Mouse (Mus musculus): ENCODE results near the gene Fuom. TPM values are rescaled to one million over a fixed set of nuclear protein-coding genes. Genes with fewer than 3 reads are reported as not detected.
A peak's percentile ranks its signal among the peaks of the same experiment; 100 is the strongest.

Fuom gene
- polyA plus RNA-seq, 1 experiment, result 27.3 TPM

DNA sequence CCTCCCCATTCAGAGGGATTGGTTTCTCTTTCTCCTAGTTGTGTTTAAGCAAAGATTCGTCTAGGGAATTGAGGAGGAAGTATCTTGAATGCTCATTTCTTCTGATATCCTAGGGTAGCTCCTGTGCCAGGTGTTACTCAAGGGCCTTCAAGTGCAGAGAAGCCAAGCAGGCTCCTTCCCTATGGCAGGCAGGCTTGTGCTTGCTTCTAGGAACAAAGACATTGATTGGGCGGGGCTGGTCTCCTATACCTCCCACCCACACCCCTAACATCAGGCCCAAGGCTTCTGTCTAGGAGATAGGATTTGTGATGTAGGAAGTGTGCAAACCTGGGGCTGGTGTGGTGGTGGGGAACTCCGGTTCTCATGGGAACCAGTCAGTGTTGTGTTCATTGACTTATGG lies 24.7 kb upstream of the Fuom start:
- DNase-seq, result no peak
- peaks cover 4% of the 10 kb centered on the region for H3K4me1 ChIP-seq (ENCODE audit: control insufficient read depth, insufficient read depth, low read length)
- 68% methylated on average over 3 of the region's 3 CpGs for whole genome bisulfite sequencing
- no peak for TF ChIP-seq CTCF (IDR thresholded peaks at IDR 0.05; ENCODE audit: insufficient read depth, low read length)
- no peak for TF ChIP-seq POLR2A (IDR thresholded peaks at IDR 0.05; ENCODE audit: borderline replicate concordance, extremely low read depth, low read depth, low read length)
- H3K4me3 ChIP-seq (replicated peaks; ENCODE audit: extremely low read depth, low read depth, low read length), result no peak overlapping the region

DNA sequence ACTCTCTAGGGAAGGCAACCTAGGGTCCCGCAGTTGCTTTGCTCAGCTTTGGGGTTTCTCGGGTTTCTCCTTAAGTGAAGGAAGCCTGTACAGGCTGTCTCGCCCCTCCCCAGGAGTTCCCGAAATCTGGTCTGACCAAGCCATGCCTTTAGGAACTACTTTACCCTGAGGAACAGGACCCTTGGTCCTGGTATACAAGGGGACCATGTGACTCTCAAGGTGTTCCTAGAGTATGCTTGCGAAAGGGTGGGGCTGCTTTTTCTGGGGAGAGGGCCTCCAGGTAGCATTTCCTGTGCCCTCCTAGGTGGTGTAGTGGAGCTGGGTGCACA lies 23.7 kb upstream of the Fuom start:
- peak overlapping the region; percentile 70 for H3K4me3 ChIP-seq (replicated peaks; ENCODE audit: extremely low read depth, low read depth, low read length)
- DNase-seq, result no peak
- no peak for TF ChIP-seq POLR2A (IDR thresholded peaks at IDR 0.05; ENCODE audit: borderline replicate concordance, extremely low read depth, low read depth, low read length)
- no peak for TF ChIP-seq CTCF (IDR thresholded peaks at IDR 0.05; ENCODE audit: insufficient read depth, low read length)
- 8% methylated on average over 5 of the region's 5 CpGs for WGBS
- peaks cover 4% of the 10 kb centered on the region for H3K4me1 ChIP-seq (ENCODE audit: control insufficient read depth, insufficient read depth, low read length)

DNA sequence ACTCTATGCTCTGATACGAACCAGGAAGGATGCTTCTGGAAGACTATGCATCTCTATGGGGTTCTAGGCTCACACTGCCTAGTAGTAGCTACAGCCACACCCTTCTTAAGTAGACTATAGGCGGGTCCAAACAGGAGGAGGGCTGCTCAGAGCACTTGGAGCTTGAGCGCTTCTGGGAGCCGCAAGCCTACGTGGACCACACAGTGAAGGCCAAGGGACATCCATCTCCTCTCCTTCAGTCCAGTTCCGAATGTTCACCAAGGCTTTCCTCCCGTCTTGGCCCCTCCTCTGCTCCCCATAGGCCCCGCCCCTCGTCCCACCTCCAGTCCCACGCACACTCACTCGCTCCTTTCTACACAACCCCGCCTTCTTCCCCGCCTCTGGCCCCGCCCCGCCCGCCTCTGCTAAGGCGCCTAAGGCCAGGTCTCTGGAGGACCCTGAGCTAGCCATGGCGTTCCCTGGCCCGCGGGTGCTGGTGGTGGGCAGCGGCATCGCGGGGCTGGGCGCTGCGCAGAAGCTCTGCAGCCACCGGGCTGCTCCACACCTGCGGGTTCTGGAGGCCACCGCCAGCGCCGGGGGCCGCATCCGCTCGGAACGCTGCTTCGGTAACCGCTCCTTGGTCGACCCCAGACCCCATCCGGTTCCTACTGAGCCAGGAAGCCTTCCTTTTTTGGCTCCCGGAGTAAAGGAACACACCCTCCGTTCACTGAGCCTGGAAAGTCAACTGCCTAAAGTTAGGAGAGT lies 23.2 kb upstream of the Fuom start:
- TF ChIP-seq CTCF (IDR thresholded peaks at IDR 0.05; ENCODE audit: insufficient read depth, low read length), result no peak
- peak; percentile 36; the same call in 1 of the 2 replicates for TF ChIP-seq POLR2A (IDR thresholded peaks at IDR 0.05; ENCODE audit: borderline replicate concordance, extremely low read depth, low read depth, low read length)
- under 1% methylated on average over 40 of the region's 40 CpGs for WGBS
- peak overlapping the region; percentile 70 for H3K4me3 ChIP-seq (replicated peaks; ENCODE audit: extremely low read depth, low read depth, low read length)
- DNase-seq, result peak; percentile 91
- peaks cover 4% of the 10 kb centered on the region for H3K4me1 ChIP-seq (ENCODE audit: control insufficient read depth, insufficient read depth, low read length)

DNA sequence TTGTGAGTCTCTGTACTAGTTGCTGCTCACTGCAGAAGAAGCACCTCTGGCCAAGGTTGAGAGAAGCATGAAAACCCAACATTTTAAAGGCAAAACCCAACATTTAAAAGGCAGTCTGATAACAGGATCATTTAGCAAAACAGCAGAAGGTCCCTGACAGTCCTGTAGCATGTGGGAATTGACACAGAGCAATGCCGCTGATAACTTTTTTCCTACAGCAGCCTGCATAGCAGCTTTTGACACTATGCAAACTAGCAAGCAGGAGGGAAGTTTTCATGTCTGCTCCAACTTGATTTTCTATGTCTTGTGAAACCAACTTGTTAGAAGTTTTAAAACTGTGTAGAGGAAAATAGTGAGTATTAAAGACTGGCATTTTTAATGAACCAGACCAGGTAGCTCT lies 22.1 kb upstream of the Fuom start:
- no peak for TF ChIP-seq POLR2A (IDR thresholded peaks at IDR 0.05; ENCODE audit: borderline replicate concordance, extremely low read depth, low read depth, low read length)
- TF ChIP-seq CTCF (IDR thresholded peaks at IDR 0.05; ENCODE audit: insufficient read depth, low read length), result no peak
- 82% methylated on average over 1 of the region's 1 CpGs for WGBS
- Histone ChIP-seq H3K4me1 (ENCODE audit: control insufficient read depth, insufficient read depth, low read length) (peaks cover 4% of the 10 kb centered on the region), H3K4me3 (replicated peaks; ENCODE audit: extremely low read depth, low read depth, low read length) (no peak overlapping the region)
- no peak for DNase-seq

DNA sequence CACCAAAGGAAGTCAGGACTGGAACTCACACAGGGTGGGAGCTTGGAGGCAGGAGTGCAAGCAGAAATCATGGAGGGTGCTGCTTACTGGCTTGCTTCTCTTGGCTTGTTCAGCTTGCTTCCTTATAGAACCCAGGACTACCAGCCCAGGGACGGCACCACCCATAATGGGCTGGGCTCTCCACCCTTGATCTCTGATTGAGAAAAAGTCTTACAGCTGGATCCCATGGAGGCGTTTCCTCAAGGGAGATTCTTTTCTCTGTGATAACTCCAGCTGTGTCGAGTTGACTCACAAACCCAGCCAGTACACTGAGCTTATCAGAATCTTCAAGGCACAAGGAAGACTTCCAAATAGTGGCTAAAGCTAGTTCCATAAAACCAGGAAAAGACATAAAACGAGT lies 20.5 kb upstream of the Fuom start:
- no peak for DNase-seq
- TF ChIP-seq CTCF (IDR thresholded peaks at IDR 0.05; ENCODE audit: insufficient read depth, low read length) (no peak), POLR2A (IDR thresholded peaks at IDR 0.05; ENCODE audit: borderline replicate concordance, extremely low read depth, low read depth, low read length) (no peak)
- H3K4me1 ChIP-seq (ENCODE audit: control insufficient read depth, insufficient read depth, low read length), result peaks cover 4% of the 10 kb centered on the region
- WGBS, result 29% methylated on average over 4 of the region's 4 CpGs
- H3K4me3 ChIP-seq (replicated peaks; ENCODE audit: extremely low read depth, low read depth, low read length), result no peak overlapping the region

DNA sequence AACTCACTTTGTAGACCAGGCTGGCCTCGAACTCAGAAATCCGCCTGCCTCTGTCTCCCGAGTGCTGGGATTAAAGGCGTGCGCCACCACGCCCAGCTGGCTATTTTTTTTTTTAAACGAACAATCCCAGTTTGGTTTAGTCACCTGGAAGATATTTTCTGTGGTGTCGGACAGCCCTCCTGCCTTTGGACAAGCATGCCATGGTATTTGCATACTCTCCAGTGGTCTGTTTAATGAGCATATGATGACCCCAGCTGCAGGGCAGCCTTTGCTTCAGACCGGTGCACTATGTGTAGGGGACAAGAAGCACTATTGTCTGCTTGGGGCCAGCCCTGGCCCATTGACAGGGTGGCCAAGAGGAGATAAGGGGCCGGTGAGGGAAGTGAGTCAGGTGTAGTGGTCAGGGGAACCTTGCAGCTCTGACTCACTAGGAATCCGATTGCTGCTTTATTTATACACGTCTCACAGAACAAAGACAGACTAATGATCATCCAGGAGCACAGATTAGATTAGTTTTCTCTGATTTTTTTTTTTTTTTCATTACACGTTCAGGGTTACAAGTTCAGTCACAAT lies 19.2 kb upstream of the Fuom start:
- WGBS, result 65% methylated on average over 13 of the region's 13 CpGs
- TF ChIP-seq POLR2A (IDR thresholded peaks at IDR 0.05; ENCODE audit: borderline replicate concordance, extremely low read depth, low read depth, low read length) (no peak), CTCF (IDR thresholded peaks at IDR 0.05; ENCODE audit: insufficient read depth, low read length) (no peak)
- H3K4me3 ChIP-seq (replicated peaks; ENCODE audit: extremely low read depth, low read depth, low read length), result no peak overlapping the region
- DNase-seq, result no peak
- no peaks in the 10 kb centered on the region; the same call in 1 of the 2 replicates for H3K4me1 ChIP-seq (ENCODE audit: control insufficient read depth, insufficient read depth, low read length)

DNA sequence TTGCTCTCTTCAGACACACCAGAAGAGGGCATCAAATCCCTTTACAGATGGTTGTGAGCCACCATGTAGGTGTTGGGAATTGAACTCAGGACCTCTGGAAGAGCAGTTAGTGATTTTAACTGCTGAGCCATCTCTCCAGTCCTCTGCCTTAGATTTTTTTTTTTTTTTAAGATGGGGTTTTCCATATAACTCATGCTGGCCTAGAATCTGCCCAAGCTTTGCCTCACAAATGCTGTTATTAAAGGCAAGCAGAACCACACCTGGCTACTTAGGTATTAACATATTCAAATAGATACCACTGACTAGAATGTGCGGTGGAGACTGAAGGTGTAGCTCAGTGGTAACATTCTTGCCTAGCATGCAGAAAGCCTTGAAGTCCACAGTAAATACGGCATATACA lies 18.2 kb upstream of the Fuom start:
- Histone ChIP-seq H3K4me1 (ENCODE audit: control insufficient read depth, insufficient read depth, low read length) (no peaks in the 10 kb centered on the region), H3K4me3 (replicated peaks; ENCODE audit: extremely low read depth, low read depth, low read length) (no peak overlapping the region)
- 86% methylated on average over 2 of the region's 2 CpGs for WGBS
- TF ChIP-seq CTCF (IDR thresholded peaks at IDR 0.05; ENCODE audit: insufficient read depth, low read length) (no peak), POLR2A (IDR thresholded peaks at IDR 0.05; ENCODE audit: borderline replicate concordance, extremely low read depth, low read depth, low read length) (no peak)
- no peak for DNase-seq

DNA sequence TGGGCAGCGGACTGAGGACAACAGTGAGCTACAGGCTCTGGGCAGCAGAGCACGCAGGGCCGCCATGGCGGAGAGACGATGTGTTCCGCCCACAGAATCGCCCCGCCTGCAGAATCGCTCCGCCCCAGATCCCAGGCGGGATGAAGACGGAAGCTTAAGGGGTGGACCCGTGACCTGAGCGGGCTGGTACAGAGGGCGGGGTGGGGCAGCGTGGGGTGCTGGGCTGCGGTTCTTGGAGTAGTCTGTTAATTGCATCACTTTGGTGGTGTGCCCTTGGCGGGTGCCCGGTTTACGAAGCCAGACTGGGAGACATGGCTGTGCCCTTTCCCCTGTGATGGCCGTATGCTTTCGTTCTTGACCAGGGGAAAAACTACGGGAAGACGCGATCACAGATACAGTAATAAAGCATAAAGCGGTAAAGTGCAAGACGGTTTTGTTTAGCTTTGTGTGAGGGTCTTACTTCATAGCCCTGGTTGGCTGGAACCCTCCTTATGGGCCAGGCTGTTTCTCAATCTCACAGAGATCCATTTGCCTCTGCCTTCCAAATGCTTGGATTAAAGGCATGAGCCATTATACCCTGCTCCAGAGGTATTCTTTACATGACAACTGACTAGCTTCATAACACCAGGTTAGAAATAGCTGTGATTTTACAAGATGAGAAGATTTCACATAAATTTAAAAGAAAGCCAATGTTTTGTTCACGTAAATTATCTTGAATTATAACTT lies 14.3 kb upstream of the Fuom start, which contains the start of gene Echs1:
Gene Echs1 (minus strand): TSS at position 148 of the 726 bp plus-strand sequence.
- H3K4me1 ChIP-seq (ENCODE audit: control insufficient read depth, insufficient read depth, low read length), result no peaks in the 10 kb centered on the region
- DNase-seq, result peak; percentile 90
- TF ChIP-seq CTCF (IDR thresholded peaks at IDR 0.05; ENCODE audit: insufficient read depth, low read length) (no peak), POLR2A (IDR thresholded peaks at IDR 0.05; ENCODE audit: borderline replicate concordance, extremely low read depth, low read depth, low read length) (peak; percentile 83; the same call in 1 of the 2 replicates)
- peak within 1 kb of the TSS; percentile 85 for H3K4me3 ChIP-seq (replicated peaks; ENCODE audit: extremely low read depth, low read depth, low read length)
- WGBS, result 4% methylated on average over 28 of the region's 28 CpGs

DNA sequence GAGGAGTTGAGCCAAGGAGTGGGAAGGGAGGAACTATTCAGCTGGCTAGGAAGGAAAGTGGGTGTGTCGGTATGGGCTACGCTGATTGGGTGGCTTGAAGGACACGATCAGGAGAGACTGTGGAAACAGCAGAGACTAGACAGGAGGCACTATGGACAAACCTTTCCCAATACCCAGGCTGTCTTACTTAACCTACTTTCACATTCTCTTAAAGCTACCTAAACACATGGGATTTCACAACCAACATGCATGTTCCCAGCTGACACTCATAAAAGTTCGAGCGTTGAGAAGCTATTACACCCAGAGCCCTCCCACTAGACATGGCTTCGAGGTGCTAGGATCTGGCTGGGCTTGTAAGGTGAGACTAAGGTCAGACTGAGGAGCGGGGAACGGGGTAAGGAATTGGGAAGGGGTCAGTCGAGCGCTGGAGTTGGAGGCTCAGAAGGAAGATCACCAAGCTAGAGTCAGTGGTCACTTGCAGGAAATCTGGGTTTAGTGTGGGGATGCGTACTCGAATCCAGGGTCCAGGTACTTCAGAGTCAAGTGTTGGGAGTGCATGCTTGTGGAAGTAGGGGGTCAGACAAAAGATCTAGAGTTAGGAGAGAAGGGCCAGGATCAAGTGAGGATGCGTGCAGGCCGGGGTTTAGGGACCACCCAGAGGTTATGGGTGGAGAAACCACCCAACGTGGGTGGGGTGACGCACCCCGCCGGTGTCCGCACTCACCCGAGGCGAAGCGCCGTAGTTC lies 13.5 kb upstream of the Fuom start, which contains the start of gene Paox:
Gene Paox (plus strand): TSS at position 217 of the 746 bp plus-strand sequence.
- Histone ChIP-seq H3K4me1 (ENCODE audit: control insufficient read depth, insufficient read depth, low read length) (no peaks in the 10 kb centered on the region), H3K4me3 (replicated peaks; ENCODE audit: extremely low read depth, low read depth, low read length) (peak within 1 kb of the TSS; percentile 85)
- no peak for TF ChIP-seq CTCF (IDR thresholded peaks at IDR 0.05; ENCODE audit: insufficient read depth, low read length)
- WGBS, result 2% methylated on average over 23 of the region's 23 CpGs
- DNase-seq, result peak; percentile 51
